Mouse (Mus musculus): ENCODE data around the gene Xiap. TPM values are rescaled to one million over a fixed set of nuclear protein-coding genes. Genes with fewer than 3 reads are reported as not detected.
"Not testable (repeated sequence)": the region's sequence is repeated elsewhere in the genome, so short reads cannot be mapped to it uniquely, and the experiment has no call there.

Xiap gene
- 15.4 and 18.7 TPM in 2 replicates for polyA plus RNA-seq (2015; fragmentation: Nextera tagmentation; extraction: Ambion mirVana)

DNA sequence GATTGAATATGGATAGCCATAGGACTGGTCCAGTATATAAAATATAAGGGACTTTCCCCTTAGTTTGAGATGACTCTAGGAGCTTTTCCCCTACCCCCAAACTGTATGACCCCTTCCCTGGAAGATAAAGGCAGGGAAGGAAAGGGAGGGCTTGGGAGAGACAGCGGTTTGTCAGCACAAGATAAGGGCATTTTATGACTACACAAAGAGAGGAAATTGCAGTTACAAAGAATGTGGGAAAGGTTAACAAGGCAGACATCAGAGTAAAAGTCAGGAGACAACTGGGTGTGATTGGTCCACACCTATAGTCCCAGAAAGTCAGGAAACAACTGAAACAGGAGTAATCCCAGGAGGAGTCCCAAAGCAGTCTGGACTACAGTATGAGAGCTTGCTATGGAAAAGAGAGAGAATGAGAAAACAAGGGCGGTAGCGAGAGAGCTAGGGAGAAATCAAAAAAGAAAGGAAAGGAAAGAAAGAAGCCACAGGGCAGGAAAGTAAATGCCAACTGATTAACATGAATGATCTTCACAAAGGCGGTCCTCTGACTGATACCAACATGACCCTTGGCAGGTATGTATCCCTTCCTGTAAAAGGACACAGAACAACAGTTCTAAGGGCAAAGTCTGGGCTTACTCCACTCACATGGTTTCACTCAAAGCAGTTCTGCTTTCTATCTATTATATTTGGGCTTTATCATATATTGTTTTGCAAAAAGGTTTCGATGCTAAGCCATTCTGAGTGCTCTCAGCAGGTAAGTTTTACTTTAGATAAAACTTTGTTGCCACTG lies at the start of gene Xiap:
Gene Xiap (plus strand): TSS at position 398 of the 787 bp plus-strand sequence.
- DNase-seq (ENCODE audit: low spot score): peak; percentile 21
- peak within 1 kb of the TSS; percentile 38 for H3K27ac ChIP-seq (ENCODE audit: low read length)
- no peaks in the 10 kb centered on the region for H3K27me3 ChIP-seq (replicated peaks; ENCODE audit: insufficient read depth, low read length)
- no peaks in the 10 kb centered on the region for H3K9me3 ChIP-seq (ENCODE audit: low read length)
- peak; percentile 23; the same call in 1 of the 2 replicates for ATAC-seq
- no peak within 1 kb of the TSS for H3K4me3 ChIP-seq (ENCODE audit: low read depth, low read length)
- TF ChIP-seq EP300 (IDR thresholded peaks at IDR 0.05): peak; percentile 61
- TF ChIP-seq CTCF (IDR thresholded peaks at IDR 0.05): no peak
- H3K4me1 ChIP-seq (ENCODE audit: insufficient read depth, low read depth, low read length): no peaks in the 10 kb centered on the region
- no peaks in the 10 kb centered on the region for H3K36me3 ChIP-seq (ENCODE audit: insufficient read depth, low read length)
- WGBS: 65% methylated on average over 5 of the region's 5 CpGs
- H3K9ac ChIP-seq (replicated peaks; ENCODE audit: low read depth): no peak within 1 kb of the TSS
- H3K4me2 ChIP-seq (replicated peaks; ENCODE audit: low read depth, low read length): no peak within 1 kb of the TSS

- Histone ChIP-seq H3K4me1 (ENCODE audit: insufficient read depth, low read depth, low read length) (no peaks in the 10 kb centered on the region), H3K27ac (ENCODE audit: low read length) (no peak overlapping the region), H3K4me2 (replicated peaks; ENCODE audit: low read depth, low read length) (no peak overlapping the region), H3K9me3 (ENCODE audit: low read length) (no peaks in the 10 kb centered on the region), H3K4me3 (ENCODE audit: low read depth, low read length) (no peak overlapping the region), H3K9ac (replicated peaks; ENCODE audit: low read depth) (no peak overlapping the region), H3K27me3 (replicated peaks; ENCODE audit: insufficient read depth, low read length) (no peaks in the 10 kb centered on the region), H3K36me3 (ENCODE audit: insufficient read depth, low read length) (no peaks in the 10 kb centered on the region)
- DNase-seq (ENCODE audit: low spot score) (no peak), ATAC-seq (no peak)
- WGBS: 96% methylated on average over 2 of the region's 2 CpGs
- TF ChIP-seq CTCF (IDR thresholded peaks at IDR 0.05): no peak
- no peak for TF ChIP-seq EP300 (IDR thresholded peaks at IDR 0.05)
Measured at GRCm38 (mm10) chrX:42012677-42013208, 46.7 kb upstream of the Xiap start.

DNA sequence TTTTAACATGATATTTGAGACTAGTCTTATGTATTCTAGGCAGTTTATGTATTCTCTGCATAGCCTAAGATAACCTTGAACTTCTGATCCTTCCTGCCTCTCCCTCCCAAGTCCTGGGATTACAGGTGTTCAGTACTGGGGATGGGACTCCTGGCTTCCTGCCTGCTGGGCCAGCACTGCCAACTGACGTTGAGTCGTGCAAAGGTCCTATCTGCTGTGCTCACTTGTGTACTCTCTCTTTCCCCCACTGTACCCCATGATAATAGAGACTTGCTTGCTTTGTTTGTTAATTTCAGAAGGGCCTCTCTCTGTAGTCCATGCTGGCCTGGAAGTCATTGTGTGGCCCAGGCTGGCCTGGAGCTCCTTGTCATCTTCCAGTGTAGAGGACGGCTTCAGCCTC lies 45.7 kb upstream of the Xiap start:
- Histone ChIP-seq H3K9ac (replicated peaks; ENCODE audit: low read depth) (no peak overlapping the region), H3K9me3 (ENCODE audit: low read length) (no peaks in the 10 kb centered on the region), H3K4me2 (replicated peaks; ENCODE audit: low read depth, low read length) (no peak overlapping the region), H3K4me3 (ENCODE audit: low read depth, low read length) (no peak overlapping the region), H3K27me3 (replicated peaks; ENCODE audit: insufficient read depth, low read length) (no peaks in the 10 kb centered on the region), H3K36me3 (ENCODE audit: insufficient read depth, low read length) (no peaks in the 10 kb centered on the region), H3K4me1 (ENCODE audit: insufficient read depth, low read depth, low read length) (no peaks in the 10 kb centered on the region), H3K27ac (ENCODE audit: low read length) (no peak overlapping the region)
- ATAC-seq (no peak), DNase-seq (ENCODE audit: low spot score) (no peak)
- no peak for TF ChIP-seq CTCF (IDR thresholded peaks at IDR 0.05)
- TF ChIP-seq EP300 (IDR thresholded peaks at IDR 0.05): no peak
- WGBS: 49% methylated on average over 3 of the region's 3 CpGs

- ATAC-seq (no peak), DNase-seq (ENCODE audit: low spot score) (no peak)
- H3K4me3 ChIP-seq (ENCODE audit: low read depth, low read length): no peak overlapping the region
- no peak overlapping the region for H3K27ac ChIP-seq (ENCODE audit: low read length)
- no peaks in the 10 kb centered on the region for H3K27me3 ChIP-seq (replicated peaks; ENCODE audit: insufficient read depth, low read length)
- H3K4me1 ChIP-seq (ENCODE audit: insufficient read depth, low read depth, low read length): no peaks in the 10 kb centered on the region
- H3K4me2 ChIP-seq (replicated peaks; ENCODE audit: low read depth, low read length): no peak overlapping the region
- 72% methylated on average over 3 of the region's 3 CpGs for WGBS
- H3K36me3 ChIP-seq (ENCODE audit: insufficient read depth, low read length): no peaks in the 10 kb centered on the region
- H3K9ac ChIP-seq (replicated peaks; ENCODE audit: low read depth): no peak overlapping the region
- no peaks in the 10 kb centered on the region for H3K9me3 ChIP-seq (ENCODE audit: low read length)
- no peak for TF ChIP-seq EP300 (IDR thresholded peaks at IDR 0.05)
- TF ChIP-seq CTCF (IDR thresholded peaks at IDR 0.05): no peak
Measured at GRCm38 (mm10) chrX:42014502-42014901, 45.0 kb upstream of the Xiap start.

DNA sequence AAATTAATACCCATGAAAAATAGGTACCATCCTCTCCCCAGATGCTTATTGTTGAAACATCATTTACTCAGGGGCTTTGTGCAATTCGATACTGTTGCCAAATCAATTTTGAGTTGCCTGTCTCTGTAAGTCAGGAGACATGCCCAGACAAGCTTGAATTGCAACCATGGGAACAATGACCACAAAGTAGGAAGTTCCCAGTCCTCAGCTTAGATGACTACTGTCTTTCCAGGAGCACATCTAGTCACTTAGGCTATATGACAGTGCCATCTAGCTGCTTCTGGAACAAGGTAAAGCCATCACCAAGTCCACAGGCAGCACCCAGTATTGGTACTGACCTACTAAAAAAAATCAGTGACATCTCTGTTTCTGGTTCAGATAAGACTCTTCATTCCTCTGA lies 41.4 kb upstream of the Xiap start:
- no peak for TF ChIP-seq EP300 (IDR thresholded peaks at IDR 0.05)
- peak; percentile 25; the same call in 1 of the 2 replicates for TF ChIP-seq CTCF (IDR thresholded peaks at IDR 0.05)
- Histone ChIP-seq H3K4me1 (ENCODE audit: insufficient read depth, low read depth, low read length) (no peaks in the 10 kb centered on the region), H3K4me2 (replicated peaks; ENCODE audit: low read depth, low read length) (no peak overlapping the region), H3K27ac (ENCODE audit: low read length) (no peak overlapping the region), H3K4me3 (ENCODE audit: low read depth, low read length) (no peak overlapping the region), H3K9ac (replicated peaks; ENCODE audit: low read depth) (no peak overlapping the region), H3K27me3 (replicated peaks; ENCODE audit: insufficient read depth, low read length) (no peaks in the 10 kb centered on the region), H3K36me3 (ENCODE audit: insufficient read depth, low read length) (no peaks in the 10 kb centered on the region), H3K9me3 (ENCODE audit: low read length) (no peaks in the 10 kb centered on the region)
- ATAC-seq: peak; percentile 19; the same call in 1 of the 2 replicates
- peak; percentile 35 for DNase-seq (ENCODE audit: low spot score)
- WGBS: 65% methylated on average over 1 of the region's 1 CpGs

DNA sequence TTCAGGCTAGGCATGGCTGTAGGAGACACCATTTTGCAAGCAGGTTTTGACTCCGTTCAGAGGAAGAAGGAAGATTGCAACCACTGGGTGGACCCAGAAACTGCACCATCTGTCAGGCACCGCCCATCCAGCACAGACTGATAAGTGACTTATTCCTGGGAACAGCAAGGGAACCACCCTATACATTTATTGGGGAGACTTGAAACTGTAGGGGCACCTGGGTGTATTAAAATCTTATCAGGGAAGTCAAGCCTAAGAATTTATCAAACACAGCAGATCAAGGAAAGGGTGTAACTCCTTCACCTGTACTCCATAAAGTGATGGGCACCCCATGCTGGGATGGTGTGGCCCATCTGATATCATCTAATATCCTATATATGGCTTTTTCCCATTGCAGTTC lies 40.0 kb upstream of the Xiap start:
- TF ChIP-seq CTCF (IDR thresholded peaks at IDR 0.05) (no peak), EP300 (IDR thresholded peaks at IDR 0.05) (no peak)
- 69% methylated on average over 2 of the region's 2 CpGs for WGBS
- ATAC-seq (no peak), DNase-seq (ENCODE audit: low spot score) (no peak)
- H3K36me3 ChIP-seq (ENCODE audit: insufficient read depth, low read length): no peaks in the 10 kb centered on the region
- H3K9ac ChIP-seq (replicated peaks; ENCODE audit: low read depth): no peak overlapping the region
- H3K27me3 ChIP-seq (replicated peaks; ENCODE audit: insufficient read depth, low read length): no peaks in the 10 kb centered on the region
- no peak overlapping the region for H3K27ac ChIP-seq (ENCODE audit: low read length)
- no peak overlapping the region for H3K4me3 ChIP-seq (ENCODE audit: low read depth, low read length)
- H3K9me3 ChIP-seq (ENCODE audit: low read length): no peaks in the 10 kb centered on the region
- no peak overlapping the region for H3K4me2 ChIP-seq (replicated peaks; ENCODE audit: low read depth, low read length)
- H3K4me1 ChIP-seq (ENCODE audit: insufficient read depth, low read depth, low read length): no peaks in the 10 kb centered on the region

GRCm38 (mm10) chrX:42025802-42026440 lies 33.6 kb upstream of the Xiap start:
- not testable (repeated sequence) for H3K9ac ChIP-seq (replicated peaks; ENCODE audit: low read depth); H3K27ac ChIP-seq (ENCODE audit: low read length); DNase-seq (ENCODE audit: low spot score); H3K4me1 ChIP-seq (ENCODE audit: insufficient read depth, low read depth, low read length); H3K9me3 ChIP-seq (ENCODE audit: low read length); ATAC-seq; H3K36me3 ChIP-seq (ENCODE audit: insufficient read depth, low read length); H3K4me3 ChIP-seq (ENCODE audit: low read depth, low read length); H3K27me3 ChIP-seq (replicated peaks; ENCODE audit: insufficient read depth, low read length); H3K4me2 ChIP-seq (replicated peaks; ENCODE audit: low read depth, low read length)
- whole genome bisulfite sequencing: no CpG with 5 or more reads among the region's 3 CpGs

- ATAC-seq; H3K36me3 ChIP-seq (ENCODE audit: insufficient read depth, low read length); H3K4me3 ChIP-seq (ENCODE audit: low read depth, low read length); H3K27me3 ChIP-seq (replicated peaks; ENCODE audit: insufficient read depth, low read length); H3K9me3 ChIP-seq (ENCODE audit: low read length); H3K4me2 ChIP-seq (replicated peaks; ENCODE audit: low read depth, low read length); DNase-seq (ENCODE audit: low spot score); H3K4me1 ChIP-seq (ENCODE audit: insufficient read depth, low read depth, low read length); H3K27ac ChIP-seq (ENCODE audit: low read length); H3K9ac ChIP-seq (replicated peaks; ENCODE audit: low read depth): not testable (repeated sequence)
- WGBS: 56% methylated on average over 2 of the region's 2 CpGs
Measured at GRCm38 (mm10) chrX:42026981-42027380, 32.5 kb upstream of the Xiap start.

Measured in lung, postnatal 0 days (tissue).